Mouse (Mus musculus): ENCODE results near the gene Ywhag. TPM values are rescaled to one million over a fixed set of nuclear protein-coding genes. Genes with fewer than 3 reads are reported as not detected.

Ywhag gene
- polyA plus RNA-seq, 1 experiment from 2014 or later = 182 TPM

GRCm38 (mm10) chr5:135929685-135930424 lies 4.6 kb downstream of the Ywhag start:
- Histone ChIP-seq H3K4me2 (no peak overlapping the region), H3K36me3 (peaks cover 74% of the 10 kb centered on the region), H3K9me3 (no peaks in the 10 kb centered on the region), H3K4me3 (replicated peaks) (no peak overlapping the region), H3K9ac (replicated peaks) (no peak overlapping the region), H3K27ac (no peak overlapping the region), H3K4me1 (replicated peaks) (peaks cover 12% of the 10 kb centered on the region), H3K27me3 (no peaks in the 10 kb centered on the region)
- 84% methylated on average over 6 of the region's 6 CpGs for WGBS
- ATAC-seq (ENCODE audit: insufficient number of reproducible peaks, insufficient read depth, low FRiP score, low TSS enrichment, low read depth) = no peak

GRCm38 (mm10) chr5:135923901-135924300 lies 10.5 kb downstream of the Ywhag start:
- 97% methylated on average over 7 of the region's 7 CpGs for WGBS
- peaks cover 95% of the 10 kb centered on the region for H3K36me3 ChIP-seq
- no peak overlapping the region for H3K27ac ChIP-seq
- no peaks in the 10 kb centered on the region; the same call in 1 of the 2 replicates for H3K4me1 ChIP-seq (replicated peaks)
- H3K9me3 ChIP-seq = no peaks in the 10 kb centered on the region
- H3K4me3 ChIP-seq (replicated peaks) = no peak overlapping the region
- H3K9ac ChIP-seq (replicated peaks) = no peak overlapping the region
- ATAC-seq (ENCODE audit: insufficient number of reproducible peaks, insufficient read depth, low FRiP score, low TSS enrichment, low read depth) = no peak
- H3K4me2 ChIP-seq = no peak overlapping the region
- no peaks in the 10 kb centered on the region for H3K27me3 ChIP-seq

- no peak for ATAC-seq (ENCODE audit: insufficient number of reproducible peaks, insufficient read depth, low FRiP score, low TSS enrichment, low read depth)
- Histone ChIP-seq H3K36me3 (peaks cover 95% of the 10 kb centered on the region), H3K4me1 (replicated peaks) (no peaks in the 10 kb centered on the region), H3K27ac (no peak overlapping the region), H3K9ac (replicated peaks) (no peak overlapping the region), H3K4me2 (no peak overlapping the region), H3K4me3 (replicated peaks) (no peak overlapping the region), H3K9me3 (no peaks in the 10 kb centered on the region), H3K27me3 (no peaks in the 10 kb centered on the region)
- WGBS = 98% methylated on average over 3 of the region's 3 CpGs
These were observed 14.5 kb downstream of the Ywhag start for GRCm38 (mm10) chr5:135919902-135920301.

GRCm38 (mm10) chr5:135918593-135918992 lies 15.8 kb downstream of the Ywhag start:
- Histone ChIP-seq H3K4me2 (no peak overlapping the region), H3K4me3 (replicated peaks) (no peak overlapping the region), H3K36me3 (peaks cover 95% of the 10 kb centered on the region), H3K9me3 (no peaks in the 10 kb centered on the region), H3K4me1 (replicated peaks) (no peaks in the 10 kb centered on the region), H3K27me3 (no peaks in the 10 kb centered on the region), H3K27ac (no peak overlapping the region), H3K9ac (replicated peaks) (no peak overlapping the region)
- 96% methylated on average over 5 of the region's 5 CpGs for WGBS
- ATAC-seq (ENCODE audit: insufficient number of reproducible peaks, insufficient read depth, low FRiP score, low TSS enrichment, low read depth) = no peak

GRCm38 (mm10) chr5:135918059-135918437 lies 16.4 kb downstream of the Ywhag start:
- Histone ChIP-seq H3K4me1 (replicated peaks) (no peaks in the 10 kb centered on the region), H3K9me3 (no peaks in the 10 kb centered on the region), H3K4me2 (no peak overlapping the region), H3K9ac (replicated peaks) (no peak overlapping the region), H3K36me3 (peaks cover 95% of the 10 kb centered on the region), H3K27ac (no peak overlapping the region), H3K27me3 (no peaks in the 10 kb centered on the region), H3K4me3 (replicated peaks) (no peak overlapping the region)
- ATAC-seq (ENCODE audit: insufficient number of reproducible peaks, insufficient read depth, low FRiP score, low TSS enrichment, low read depth) = no peak
- 90% methylated on average over 5 of the region's 5 CpGs for WGBS

- H3K36me3 ChIP-seq = peaks cover 95% of the 10 kb centered on the region
- no peak overlapping the region for H3K4me3 ChIP-seq (replicated peaks)
- 91% methylated on average over 8 of the region's 8 CpGs for WGBS
- no peak overlapping the region for H3K27ac ChIP-seq
- H3K9ac ChIP-seq (replicated peaks) = no peak overlapping the region
- H3K4me1 ChIP-seq (replicated peaks) = no peaks in the 10 kb centered on the region
- no peak for ATAC-seq (ENCODE audit: insufficient number of reproducible peaks, insufficient read depth, low FRiP score, low TSS enrichment, low read depth)
- H3K9me3 ChIP-seq = no peaks in the 10 kb centered on the region
- H3K4me2 ChIP-seq = no peak overlapping the region
- no peaks in the 10 kb centered on the region for H3K27me3 ChIP-seq
These were observed 16.9 kb downstream of the Ywhag start for GRCm38 (mm10) chr5:135917327-135918058.

GRCm38 (mm10) chr5:135916601-135917000 lies 17.8 kb downstream of the Ywhag start:
- Histone ChIP-seq H3K9ac (replicated peaks) (no peak overlapping the region), H3K9me3 (no peaks in the 10 kb centered on the region), H3K4me1 (replicated peaks) (no peaks in the 10 kb centered on the region), H3K4me3 (replicated peaks) (no peak overlapping the region), H3K27ac (no peak overlapping the region), H3K4me2 (no peak overlapping the region), H3K36me3 (peaks cover 95% of the 10 kb centered on the region), H3K27me3 (no peaks in the 10 kb centered on the region)
- no peak for ATAC-seq (ENCODE audit: insufficient number of reproducible peaks, insufficient read depth, low FRiP score, low TSS enrichment, low read depth)
- 94% methylated on average over 3 of the region's 3 CpGs for WGBS

GRCm38 (mm10) chr5:135916051-135916565 lies 18.3 kb downstream of the Ywhag start:
- H3K4me1 ChIP-seq (replicated peaks) = no peaks in the 10 kb centered on the region
- no peaks in the 10 kb centered on the region for H3K9me3 ChIP-seq
- no peak for ATAC-seq (ENCODE audit: insufficient number of reproducible peaks, insufficient read depth, low FRiP score, low TSS enrichment, low read depth)
- H3K27ac ChIP-seq = no peak overlapping the region
- 85% methylated on average over 6 of the region's 6 CpGs for whole genome bisulfite sequencing
- no peak overlapping the region for H3K9ac ChIP-seq (replicated peaks)
- peaks cover 95% of the 10 kb centered on the region for H3K36me3 ChIP-seq
- H3K4me3 ChIP-seq (replicated peaks) = no peak overlapping the region
- H3K4me2 ChIP-seq = no peak overlapping the region
- no peaks in the 10 kb centered on the region for H3K27me3 ChIP-seq

- Histone ChIP-seq H3K36me3 (peaks cover 97% of the 10 kb centered on the region), H3K27ac (no peak overlapping the region), H3K4me2 (no peak overlapping the region), H3K9me3 (no peaks in the 10 kb centered on the region), H3K9ac (replicated peaks) (no peak overlapping the region), H3K27me3 (no peaks in the 10 kb centered on the region), H3K4me1 (replicated peaks) (no peaks in the 10 kb centered on the region), H3K4me3 (replicated peaks) (no peak overlapping the region)
- no peak for ATAC-seq (ENCODE audit: insufficient number of reproducible peaks, insufficient read depth, low FRiP score, low TSS enrichment, low read depth)
- 89% methylated on average over 6 of the region's 6 CpGs for WGBS
These were observed 20.3 kb downstream of the Ywhag start for GRCm38 (mm10) chr5:135914156-135914555.

- Histone ChIP-seq H3K9ac (replicated peaks) (no peak overlapping the region), H3K4me1 (replicated peaks) (no peaks in the 10 kb centered on the region), H3K4me2 (no peak overlapping the region), H3K27me3 (no peaks in the 10 kb centered on the region), H3K36me3 (peaks cover 96% of the 10 kb centered on the region), H3K27ac (no peak overlapping the region), H3K4me3 (replicated peaks) (no peak overlapping the region), H3K9me3 (no peaks in the 10 kb centered on the region)
- WGBS = 79% methylated on average over 5 of the region's 5 CpGs
- no peak for ATAC-seq (ENCODE audit: insufficient number of reproducible peaks, insufficient read depth, low FRiP score, low TSS enrichment, low read depth)
These were observed 21.2 kb downstream of the Ywhag start for GRCm38 (mm10) chr5:135913201-135913600.

GRCm38 (mm10) chr5:135911633-135912220 lies 22.7 kb downstream of the Ywhag start:
- Histone ChIP-seq H3K27me3 (no peaks in the 10 kb centered on the region), H3K4me2 (no peak overlapping the region), H3K27ac (no peak overlapping the region), H3K9me3 (no peaks in the 10 kb centered on the region), H3K4me3 (replicated peaks) (no peak overlapping the region), H3K36me3 (peaks cover 96% of the 10 kb centered on the region), H3K4me1 (replicated peaks) (no peaks in the 10 kb centered on the region), H3K9ac (replicated peaks) (no peak overlapping the region)
- ATAC-seq (ENCODE audit: insufficient number of reproducible peaks, insufficient read depth, low FRiP score, low TSS enrichment, low read depth) = no peak
- 91% methylated on average over 11 of the region's 11 CpGs for WGBS

All from limb, embryonic 12.5 days (tissue).